Mouse (Mus musculus): ENCODE data around the gene Wasf3.

DNA sequence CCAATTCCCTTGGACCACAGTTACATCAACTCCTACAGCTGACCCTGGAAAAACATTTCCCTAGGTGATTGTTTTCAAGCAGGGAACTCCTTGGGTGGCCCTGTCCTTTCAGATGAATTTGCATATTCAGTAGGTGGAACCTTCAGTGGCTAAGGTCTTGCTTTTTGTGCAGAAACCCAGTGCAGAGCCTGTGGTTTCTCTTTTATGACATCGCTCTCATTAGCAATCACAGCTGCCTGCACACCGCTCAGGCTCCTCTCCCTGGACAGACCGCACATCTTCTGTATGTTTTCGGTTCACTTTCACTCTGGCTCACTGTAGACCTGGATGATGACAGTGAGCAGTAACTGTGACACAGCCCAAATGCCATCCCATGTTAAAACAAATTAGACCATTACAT is 26.0 kb downstream of the Wasf3 start:
- TF ChIP-seq CTCF (IDR thresholded peaks at IDR 0.05; ENCODE audit: control insufficient read depth, insufficient read depth, insufficient replicate concordance, low read depth, low read length) (no peak), POLR2A (IDR thresholded peaks at IDR 0.05; ENCODE audit: control insufficient read depth, low read depth, low read length) (no peak)
